9 mouse cellular contexts compared by ENCODE assay signal in genomic region chr8:106704901-106705321, GRCm38 (mm10). TPM values are rescaled to one million over a fixed set of nuclear protein-coding genes. Genes with fewer than 3 reads are reported as not detected.
DNase-seq lines count a peak whose midpoint lies in the region; ATAC-seq and TF ChIP-seq lines count a peak whose summit lies in the region.
"Had no signal": no experiment of that assay in that cellular context is flagged by ENCODE, and none has a peak within 500 bp of the region (broad histone marks: within the 10 kb centered on the region; RNA-seq: fewer than 3 reads in every experiment).

No protein-coding gene starts in this region.

- 0 out of 2 replicates have a peak overlapping the region, but pooled peaks have one; percentile 42 for H3K27ac ChIP-seq in midbrain, embryonic 13.5 days
- H3K27ac ChIP-seq in midbrain, embryonic 10.5 days (replicated peaks), result no peak overlapping the region
- H3K27ac ChIP-seq in hindbrain, postnatal 0 days, result peak overlapping the region; percentile 57; the same call in 1 of the 2 replicates
- peak overlapping the region; percentile 63; the same call in 1 of the 2 replicates for H3K27ac ChIP-seq in limb, embryonic 13.5 days
- H3K27ac ChIP-seq in neural tube, embryonic 14.5 days (ENCODE audit: low read depth, low read length), result peak overlapping the region; percentile 58; the same call in 1 of the 2 replicates

- no peak for ATAC-seq in midbrain, embryonic 13.5 days
- ATAC-seq in hindbrain, postnatal 0 days, result peak; percentile 90
- peak; percentile 77; the same call in 1 of the 2 replicates for ATAC-seq in limb, embryonic 13.5 days (ENCODE audit: low FRiP score, low read depth)
- ATAC-seq in neural tube, embryonic 14.5 days (ENCODE audit: low read depth), result no peak
- ATAC-seq: Patski had no signal

- no peaks in the 10 kb centered on the region for H3K27me3 ChIP-seq in midbrain, embryonic 13.5 days
- no peaks in the 10 kb centered on the region for H3K27me3 ChIP-seq in midbrain, embryonic 10.5 days (ENCODE audit: low read depth, poor library complexity, severe bottlenecking)
- H3K27me3 ChIP-seq in hindbrain, postnatal 0 days (ENCODE audit: insufficient read depth, low read length), result no peaks in the 10 kb centered on the region
- no peaks in the 10 kb centered on the region for H3K27me3 ChIP-seq in limb, embryonic 13.5 days
- H3K27me3 ChIP-seq in neural tube, embryonic 14.5 days (ENCODE audit: control insufficient read depth, insufficient read depth, low read length), result no peaks in the 10 kb centered on the region
- H3K27me3 ChIP-seq: Patski had no signal

- no peaks in the 10 kb centered on the region for H3K4me1 ChIP-seq in midbrain, embryonic 13.5 days (replicated peaks)
- no peaks in the 10 kb centered on the region for H3K4me1 ChIP-seq in midbrain, embryonic 10.5 days
- H3K4me1 ChIP-seq in hindbrain, postnatal 0 days (ENCODE audit: insufficient read depth, low read length), result no peaks in the 10 kb centered on the region
- H3K4me1 ChIP-seq in limb, embryonic 13.5 days, result peaks cover 9% of the 10 kb centered on the region
- no peaks in the 10 kb centered on the region for H3K4me1 ChIP-seq in neural tube, embryonic 14.5 days (ENCODE audit: control insufficient read depth, insufficient read depth, low read length)

- H3K9ac ChIP-seq in midbrain, embryonic 13.5 days (replicated peaks), result no peak overlapping the region
- no peak overlapping the region for H3K9ac ChIP-seq in hindbrain, postnatal 0 days (replicated peaks; ENCODE audit: low read length)
- no peak overlapping the region for H3K9ac ChIP-seq in limb, embryonic 13.5 days
- no peak overlapping the region for H3K9ac ChIP-seq in neural tube, embryonic 14.5 days (replicated peaks; ENCODE audit: low read depth, low read length)

- TF ChIP-seq CTCF in hindbrain, postnatal 0 days (IDR thresholded peaks at IDR 0.05; ENCODE audit: low read depth), result no peak

- WGBS in midbrain, embryonic 13.5 days, result 73% methylated on average over 9 of the region's 9 CpGs
- WGBS in midbrain, embryonic 10.5 days, result 84% methylated on average over 9 of the region's 9 CpGs
- 43% methylated on average over 9 of the region's 9 CpGs for WGBS in hindbrain, postnatal 0 days
- WGBS in limb, embryonic 13.5 days, result 24% methylated on average over 9 of the region's 9 CpGs
- 54% methylated on average over 9 of the region's 9 CpGs for WGBS in neural tube, embryonic 14.5 days

- no peak overlapping the region for H3K4me2 ChIP-seq in midbrain, embryonic 13.5 days (replicated peaks)
- no peak overlapping the region for H3K4me2 ChIP-seq in hindbrain, postnatal 0 days (ENCODE audit: low read depth, low read length)
- no peak overlapping the region for H3K4me2 ChIP-seq in limb, embryonic 13.5 days (replicated peaks)
- no peak overlapping the region for H3K4me2 ChIP-seq in neural tube, embryonic 14.5 days (ENCODE audit: low read depth, low read length)

- no peak overlapping the region for H3K4me3 ChIP-seq in midbrain, embryonic 13.5 days (replicated peaks)
- H3K4me3 ChIP-seq in midbrain, embryonic 10.5 days, result no peak overlapping the region
- H3K4me3 ChIP-seq in hindbrain, postnatal 0 days (ENCODE audit: low read length), result no peak overlapping the region
- H3K4me3 ChIP-seq in limb, embryonic 13.5 days, result no peak overlapping the region
- no peak overlapping the region for H3K4me3 ChIP-seq in neural tube, embryonic 14.5 days (ENCODE audit: low read depth, low read length)

- DNase-seq in midbrain, embryonic 10.5 days (ENCODE audit: low spot score), result no peak
- DNase-seq in gastrocnemius, postnatal 10 days, result peak; percentile 62
- DNase-seq in hindbrain, postnatal 0 days (ENCODE audit: low spot score), result peak; percentile 67
- DNase-seq in spleen, adult 18-20 months, result no peak
- DNase-seq in thymus, postnatal 25 days, result no peak

- no peaks in the 10 kb centered on the region for H3K9me3 ChIP-seq in midbrain, embryonic 13.5 days
- no peaks in the 10 kb centered on the region for H3K9me3 ChIP-seq in midbrain, embryonic 10.5 days (replicated peaks)
- H3K9me3 ChIP-seq in hindbrain, postnatal 0 days (ENCODE audit: low read length), result no peaks in the 10 kb centered on the region
- no peaks in the 10 kb centered on the region for H3K9me3 ChIP-seq in limb, embryonic 13.5 days
- no peaks in the 10 kb centered on the region for H3K9me3 ChIP-seq in neural tube, embryonic 14.5 days (ENCODE audit: control insufficient read depth, low read length)

- peaks cover 11% of the 10 kb centered on the region for H3K36me3 ChIP-seq in midbrain, embryonic 13.5 days
- peaks cover 40% of the 10 kb centered on the region for H3K36me3 ChIP-seq in midbrain, embryonic 10.5 days
- no peaks in the 10 kb centered on the region for H3K36me3 ChIP-seq in hindbrain, postnatal 0 days (ENCODE audit: insufficient read depth, low read length)
- H3K36me3 ChIP-seq in limb, embryonic 13.5 days, result peaks cover 16% of the 10 kb centered on the region
- no peaks in the 10 kb centered on the region for H3K36me3 ChIP-seq in neural tube, embryonic 14.5 days (ENCODE audit: control insufficient read depth, insufficient read depth, low read length)

RNA-seq across cellular contexts. Expression of gene Tango6, which starts 22.0 kb away (rescaled TPM):
- polyA plus RNA-seq in midbrain, embryonic 13.5 days (2015; fragmentation: Nextera tagmentation; extraction: Ambion mirVana), result 7.5 and 7.7 TPM in 2 replicates
- polyA plus RNA-seq in midbrain, embryonic 10.5 days (2016; fragmentation: Nextera tagmentation; extraction: Ambion mirVana), result 13.8 and 14.2 TPM in 2 replicates
- 1 to 10 TPM; 8.6 to 9.8 TPM for total RNA-seq in gastrocnemius, postnatal 10 days (2021)
- total RNA-seq in hindbrain, postnatal 0 days (2014; rRNA removed), result 6.6 and 7.1 TPM in 2 replicates
- 4.0 and 4.6 TPM in 2 replicates for polyA plus RNA-seq in hindbrain, postnatal 0 days (2015; fragmentation: Nextera tagmentation; extraction: Ambion mirVana)
- polyA plus RNA-seq in limb, embryonic 13.5 days (2015; fragmentation: Nextera tagmentation; extraction: Ambion mirVana), result 9.5 and 10.3 TPM in 2 replicates
- 5.8 and 6.0 TPM in 2 replicates for polyA plus RNA-seq in neural tube, embryonic 14.5 days (2014; fragmentation: Nextera tagmentation; extraction: Ambion mirVana)

Comparison
In these comparisons a context has a peak if more than half of its experiments do, and no peak if none do; other contexts are left out.
1. ATAC-seq: peak in hindbrain, postnatal 0 days (single experiment) and limb, embryonic 13.5 days (single experiment); none in midbrain, embryonic 13.5 days (single experiment) and neural tube, embryonic 14.5 days (single experiment).
2. DNase-seq: peak in gastrocnemius, postnatal 10 days (single experiment) and hindbrain, postnatal 0 days (single experiment); none in midbrain, embryonic 10.5 days (single experiment), spleen, adult 18-20 months (0 of 2) and thymus, postnatal 25 days (single experiment).